Mouse (Mus musculus) intestine, embryonic 16.5 days (tissue): ENCODE results near the gene Cdh23. TPM values are rescaled to one million over a fixed set of nuclear protein-coding genes. Genes with fewer than 3 reads are reported as not detected.
A peak's percentile ranks its signal among the peaks of the same experiment; 100 is the strongest.

ENCODE experiments used
- ATAC-seq: fragments of 200-750 bp; cut with Nextera tagmentation; 2 replicates; pipeline ENCODE4 v1.8.0; 2017; ENCODE audit warnings: moderate TSS enrichment, moderate library complexity
- H3K27ac ChIP-seq: fragments of 300-500 bp; sonication (generic); 2 replicates; pipeline ENCODE4 v1.5.1; 2014; ENCODE audit warnings: mild to moderate bottlenecking, low read length
- H3K27me3 ChIP-seq: fragments of 300-500 bp; sonication (generic); replicated peaks from 2 replicates; pipeline ENCODE4 v1.6.1; 2014; ENCODE audit warnings: low read length, control low read depth, mixed read lengths; ENCODE audit not compliant: control insufficient read depth, insufficient read depth
- H3K36me3 ChIP-seq: fragments of 300-500 bp; sonication (generic); 2 replicates; pipeline ENCODE4 v1.6.1; 2014; ENCODE audit warnings: low read length, control low read depth; ENCODE audit not compliant: control insufficient read depth, insufficient read depth
- H3K4me1 ChIP-seq: fragments of 300-500 bp; sonication (generic); 2 replicates; pipeline ENCODE4 v1.6.1; 2014; ENCODE audit warnings: low read length, control low read depth, mixed read lengths; ENCODE audit not compliant: control insufficient read depth, insufficient read depth
- H3K4me2 ChIP-seq: fragments of 300-500 bp; sonication (generic); 2 replicates; pipeline ENCODE4 v1.6.1; 2014; ENCODE audit warnings: low read depth, low read length, control low read depth
- H3K4me3 ChIP-seq: fragments of 300-500 bp; sonication (generic); 2 replicates; pipeline ENCODE4 v1.5.1; 2014; ENCODE audit warnings: mild to moderate bottlenecking, low read length
- H3K9ac ChIP-seq: fragments of 300-500 bp; sonication (generic); 2 replicates; pipeline ENCODE4 v1.6.1; 2014; ENCODE audit warnings: low read depth, low read length
- H3K9me3 ChIP-seq: fragments of 300-500 bp; sonication (generic); 2 replicates; pipeline ENCODE4 v1.6.1; 2016; ENCODE audit warnings: low read length, control low read depth; ENCODE audit not compliant: control insufficient read depth
- WGBS: fragments of 180-500 bp; shearing (Covaris S2); extraction: QIAGEN DNeasy Blood & Tissue Kit; methylation state at CpG from one replicate; pipeline ENCODE4 v1.1.7; 2014; 5-methylcytosine and 5-hydroxymethylcytosine counted together
- polyA plus RNA-seq: library from polyadenylated mRNA; unstranded; fragments of >200 nt; fragmentation: Nextera tagmentation; extraction: Ambion mirVana; gene quantifications from 2 replicates; pipeline ENCODE4 v1.2.1, GENCODE M21; 2015

The Cdh23 gene
- polyA plus RNA-seq, 1 experiment from 2014 or later: 0.33 TPM

DNA sequence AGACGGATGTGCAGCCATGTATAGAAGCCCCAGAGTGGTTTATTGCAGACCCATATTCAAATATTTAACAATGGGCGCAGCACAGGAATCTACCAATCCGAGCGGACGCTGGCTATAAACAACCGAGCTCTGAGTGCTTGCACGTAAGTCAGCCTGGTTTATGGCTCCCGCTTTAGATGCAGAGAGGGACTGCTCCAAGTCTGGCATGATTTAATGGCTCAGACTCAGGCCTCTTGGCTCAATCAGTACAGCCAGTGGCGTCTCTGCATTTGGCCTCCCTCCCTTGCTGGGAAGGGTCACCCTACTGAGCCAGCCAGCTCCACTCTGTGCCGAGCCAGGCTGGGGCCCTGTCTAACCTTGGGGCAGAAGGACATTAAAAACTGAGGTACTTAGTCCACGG lies 94.1 kb downstream of the Cdh23 start:
- 29% methylated on average over 11 of the region's 11 CpGs for WGBS
- peak; percentile 56; the same call in 1 of the 2 replicates for ATAC-seq
- no peak overlapping the region; the same call in 1 of the 2 replicates for H3K27ac ChIP-seq
- H3K4me1 ChIP-seq: peaks cover 5% of the 10 kb centered on the region
- no peaks in the 10 kb centered on the region for H3K27me3 ChIP-seq
- no peak overlapping the region for H3K9ac ChIP-seq
- no peaks in the 10 kb centered on the region for H3K36me3 ChIP-seq
- H3K9me3 ChIP-seq: no peaks in the 10 kb centered on the region
- H3K4me2 ChIP-seq: peak overlapping the region; percentile 6; the same call in 1 of the 2 replicates
- H3K4me3 ChIP-seq: no peak overlapping the region

DNA sequence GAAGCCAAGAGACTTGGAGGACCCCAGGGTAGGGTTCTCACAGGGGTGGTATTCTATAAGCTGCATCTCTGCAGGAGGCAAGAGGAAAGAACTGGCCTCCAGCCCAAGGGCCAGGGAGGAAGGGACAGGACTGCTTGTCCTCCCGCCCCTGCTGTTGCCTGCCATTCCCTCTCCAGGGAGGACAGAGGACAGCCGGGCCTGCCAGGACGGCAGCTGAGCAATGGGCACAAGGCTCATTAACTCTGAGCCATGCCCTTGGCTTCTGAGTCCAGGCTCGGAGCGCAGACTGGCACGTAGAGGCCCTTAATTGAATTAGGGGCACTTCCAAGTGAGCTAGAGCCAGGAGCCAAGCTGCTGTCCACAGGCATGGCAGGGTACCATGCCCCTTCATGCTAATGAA lies 101.1 kb downstream of the Cdh23 start:
- Histone ChIP-seq H3K4me2 (no peak overlapping the region), H3K27ac (no peak overlapping the region), H3K4me3 (no peak overlapping the region), H3K4me1 (no peaks in the 10 kb centered on the region), H3K36me3 (no peaks in the 10 kb centered on the region), H3K9me3 (no peaks in the 10 kb centered on the region), H3K9ac (no peak overlapping the region), H3K27me3 (no peaks in the 10 kb centered on the region)
- ATAC-seq: no peak
- 82% methylated on average over 6 of the region's 6 CpGs for WGBS

DNA sequence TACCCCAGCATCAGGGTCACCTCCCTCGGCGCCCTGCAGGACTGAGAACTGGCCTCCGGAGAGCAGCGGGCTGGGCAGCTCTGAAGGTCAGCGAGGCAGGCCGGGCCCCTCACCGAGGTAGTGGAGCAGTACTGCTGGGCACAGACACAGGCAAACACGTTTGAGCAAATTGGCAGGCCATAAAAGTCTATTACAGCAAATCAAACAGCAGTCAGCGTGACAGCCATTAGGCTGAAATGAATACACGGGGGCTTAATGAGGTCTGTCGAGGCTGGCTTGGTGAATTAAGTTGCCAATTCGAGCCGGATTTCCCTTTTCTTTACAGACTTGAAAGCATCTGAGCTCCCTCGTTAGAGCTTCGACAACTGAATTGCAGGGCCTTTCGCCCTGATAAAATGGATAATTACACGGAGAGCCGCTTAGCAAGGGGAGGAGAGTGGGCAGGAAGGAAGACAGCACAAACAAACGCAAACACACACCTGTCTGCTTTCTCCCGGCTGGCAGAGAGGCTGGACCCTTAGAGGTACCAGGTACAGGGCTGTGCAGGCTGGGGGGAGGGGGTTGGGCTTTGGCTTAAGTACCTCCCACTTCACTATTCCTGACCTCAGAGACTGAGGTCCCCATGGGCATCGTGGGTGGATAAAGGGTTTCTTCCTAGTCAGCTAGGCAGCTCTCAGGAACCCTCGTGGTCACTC lies 103.3 kb downstream of the Cdh23 start:
- Histone ChIP-seq H3K4me1 (no peaks in the 10 kb centered on the region), H3K4me3 (no peak overlapping the region), H3K9me3 (no peaks in the 10 kb centered on the region), H3K36me3 (no peaks in the 10 kb centered on the region), H3K9ac (no peak overlapping the region), H3K4me2 (peak overlapping the region; percentile 41), H3K27ac (no peak overlapping the region), H3K27me3 (no peaks in the 10 kb centered on the region)
- WGBS: 17% methylated on average over 22 of the region's 22 CpGs
- peak; percentile 44; the same call in 1 of the 2 replicates for ATAC-seq

DNA sequence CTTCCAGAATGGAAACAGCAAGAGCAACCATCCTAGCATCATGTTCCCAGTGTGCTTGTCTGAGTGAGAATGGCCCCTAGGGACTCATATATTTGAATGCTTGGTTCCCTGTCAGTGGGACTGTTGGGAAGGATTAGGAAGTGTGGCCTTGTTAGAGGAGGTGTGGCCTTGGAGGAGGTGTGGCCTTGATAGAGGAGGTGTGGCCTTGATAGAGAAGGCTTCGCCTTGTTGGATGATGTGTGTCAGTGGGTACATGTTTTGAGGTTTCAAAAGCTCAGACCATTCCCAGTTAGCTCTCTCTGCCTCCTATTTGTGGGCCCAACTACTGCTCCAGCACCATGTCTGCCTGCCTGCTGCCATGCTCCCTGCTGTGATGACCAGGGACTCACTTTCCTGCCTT lies 105.0 kb downstream of the Cdh23 start:
- H3K4me2 ChIP-seq: no peak overlapping the region
- H3K9ac ChIP-seq: no peak overlapping the region
- H3K36me3 ChIP-seq: no peaks in the 10 kb centered on the region
- H3K4me3 ChIP-seq: no peak overlapping the region
- H3K27me3 ChIP-seq: no peaks in the 10 kb centered on the region
- no peaks in the 10 kb centered on the region for H3K9me3 ChIP-seq
- H3K27ac ChIP-seq: no peak overlapping the region
- WGBS: 95% methylated on average over 1 of the region's 1 CpGs
- ATAC-seq: no peak
- H3K4me1 ChIP-seq: no peaks in the 10 kb centered on the region

DNA sequence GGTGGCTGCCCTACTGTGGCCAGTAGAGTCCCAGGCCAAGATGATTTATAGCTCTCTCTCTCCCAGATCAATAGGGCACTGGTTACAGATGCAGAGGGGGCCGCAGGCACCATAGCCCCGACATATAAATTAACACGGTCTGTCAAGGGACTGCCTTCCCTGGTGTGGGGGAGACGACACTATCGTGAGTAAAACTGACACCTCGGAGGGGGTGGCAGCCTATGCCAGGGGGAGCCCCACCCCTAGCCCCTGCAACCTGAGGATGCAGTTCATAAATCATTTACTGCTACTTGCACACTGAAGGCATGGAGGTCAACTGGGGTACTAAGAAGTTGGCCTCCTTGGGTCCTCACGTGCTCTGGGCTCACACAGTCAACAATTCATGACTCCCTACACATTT lies 106.0 kb downstream of the Cdh23 start:
- WGBS: 29% methylated on average over 7 of the region's 7 CpGs

DNA sequence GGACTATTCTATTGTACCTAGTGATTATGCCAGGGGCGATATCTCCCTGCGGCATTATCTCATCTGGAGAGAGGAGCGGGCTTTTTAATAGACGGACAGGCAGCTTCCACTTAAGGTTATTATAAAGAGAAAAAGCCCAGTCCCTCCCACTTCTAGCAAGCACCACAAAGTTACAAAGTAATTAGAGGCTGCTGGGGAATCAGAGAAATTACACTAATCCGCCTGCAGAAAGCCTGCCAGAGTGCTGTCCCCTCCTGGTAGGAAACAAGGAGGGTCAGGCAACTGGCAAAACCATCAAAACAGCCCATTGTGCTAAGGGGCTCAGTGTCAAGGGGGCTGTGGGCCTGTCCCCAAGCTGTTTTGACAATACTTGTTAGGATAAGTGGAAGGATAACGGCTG lies 110.6 kb downstream of the Cdh23 start:
- Histone ChIP-seq H3K9me3 (no peaks in the 10 kb centered on the region), H3K4me3 (no peak overlapping the region), H3K27ac (no peak overlapping the region), H3K4me1 (no peaks in the 10 kb centered on the region), H3K27me3 (no peaks in the 10 kb centered on the region), H3K4me2 (no peak overlapping the region), H3K36me3 (no peaks in the 10 kb centered on the region), H3K9ac (no peak overlapping the region)
- 65% methylated on average over 6 of the region's 6 CpGs for WGBS
- ATAC-seq: no peak

More for the DNA sequence above, 106.0 kb downstream of the Cdh23 start:
- no peak overlapping the region for H3K4me2 ChIP-seq
- H3K27me3 ChIP-seq: no peaks in the 10 kb centered on the region
- no peak for ATAC-seq
- no peak overlapping the region for H3K9ac ChIP-seq
- no peak overlapping the region for H3K27ac ChIP-seq
- no peaks in the 10 kb centered on the region for H3K9me3 ChIP-seq
- no peaks in the 10 kb centered on the region for H3K4me1 ChIP-seq
- no peaks in the 10 kb centered on the region for H3K36me3 ChIP-seq
- no peak overlapping the region for H3K4me3 ChIP-seq

DNA sequence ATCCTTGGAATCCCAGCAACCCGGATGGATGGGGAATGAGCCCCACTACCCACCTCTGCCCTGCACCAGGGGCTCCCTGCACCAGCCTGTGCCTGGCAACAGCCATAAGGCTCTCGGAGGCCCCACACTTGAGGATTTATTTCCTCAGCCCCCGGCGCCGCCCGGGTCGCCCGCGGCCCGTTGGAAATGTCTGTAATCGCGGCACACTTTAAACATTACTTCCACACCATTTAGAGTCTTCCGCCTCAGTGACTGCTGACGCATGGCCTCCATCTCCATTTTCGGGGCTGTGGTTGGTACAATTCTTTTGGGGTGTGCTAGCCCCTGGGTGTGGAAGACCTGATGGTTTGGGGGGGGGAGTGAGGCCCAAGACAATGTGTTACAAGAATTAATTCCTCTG lies 113.3 kb downstream of the Cdh23 start:
- Histone ChIP-seq H3K9ac (no peak overlapping the region), H3K4me2 (no peak overlapping the region), H3K27ac (no peak overlapping the region), H3K36me3 (no peaks in the 10 kb centered on the region), H3K27me3 (no peaks in the 10 kb centered on the region), H3K9me3 (no peaks in the 10 kb centered on the region; the same call in 1 of the 2 replicates), H3K4me1 (no peaks in the 10 kb centered on the region), H3K4me3 (no peak overlapping the region)
- WGBS: 58% methylated on average over 15 of the region's 15 CpGs
- no peak for ATAC-seq

DNA sequence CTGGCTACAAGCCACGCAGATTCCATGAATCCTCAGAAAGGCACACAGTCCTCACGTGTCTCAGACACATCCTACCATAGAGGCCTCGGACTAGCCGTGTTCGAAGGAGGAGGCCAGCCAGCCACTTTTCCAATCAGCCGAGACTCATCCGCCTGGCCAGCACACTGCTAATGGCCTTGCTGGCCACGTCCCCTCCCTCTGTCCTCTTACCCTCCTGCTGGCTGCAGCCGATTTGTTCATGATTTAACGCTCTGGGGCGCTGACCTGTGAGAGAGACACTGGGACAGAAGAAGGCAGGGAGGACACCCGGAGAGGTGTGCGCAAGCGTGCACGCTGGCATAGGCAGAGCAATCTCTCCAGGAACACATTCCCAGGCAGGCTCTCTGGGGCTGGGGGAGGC lies 115.6 kb downstream of the Cdh23 start:
- H3K9me3 ChIP-seq: no peaks in the 10 kb centered on the region; the same call in 1 of the 2 replicates

DNA sequence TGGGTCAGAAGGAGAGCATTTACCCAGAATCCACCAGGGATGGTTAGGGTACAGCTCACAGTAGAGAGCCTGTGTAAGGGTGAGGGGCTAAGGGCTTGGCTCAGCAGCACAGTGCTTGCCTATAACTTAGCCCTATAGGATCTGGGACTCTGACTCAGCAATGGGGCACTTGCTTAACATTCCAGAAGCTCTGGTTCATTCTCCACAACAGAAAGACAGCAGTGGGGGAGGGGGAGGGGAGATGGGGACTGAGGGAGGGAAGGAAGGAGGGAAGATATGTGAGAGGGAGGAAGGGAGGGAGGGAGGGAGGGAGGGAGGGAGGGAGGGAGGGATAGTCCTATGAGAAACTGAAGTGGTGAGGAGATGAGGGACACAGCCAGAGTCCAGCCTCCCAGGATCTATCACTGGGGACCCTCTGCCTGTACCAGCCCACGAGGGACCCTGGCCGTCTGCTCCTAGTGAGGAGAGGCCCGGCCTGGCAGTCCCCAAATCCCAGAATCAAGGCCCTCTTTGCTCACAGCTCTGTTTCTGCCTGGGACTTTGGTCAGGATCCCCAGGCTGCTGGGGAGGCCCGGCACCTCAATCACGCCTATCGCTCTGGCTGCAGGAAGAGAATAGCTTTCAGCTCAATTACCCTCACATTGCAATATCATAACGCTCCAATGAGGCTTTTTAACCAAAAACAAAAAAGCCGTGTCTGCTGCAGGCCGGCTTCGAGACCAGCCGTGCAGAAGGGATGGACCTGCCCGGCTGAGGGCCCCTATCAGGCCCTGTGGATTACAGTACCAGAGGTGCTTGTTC lies 117.4 kb downstream of the Cdh23 start:
- H3K9me3 ChIP-seq: no peaks in the 10 kb centered on the region; the same call in 1 of the 2 replicates

More for the DNA sequence above, 115.6 kb downstream of the Cdh23 start:
- Histone ChIP-seq H3K4me2 (no peak overlapping the region), H3K9ac (no peak overlapping the region), H3K27me3 (no peaks in the 10 kb centered on the region), H3K4me1 (peaks cover 6% of the 10 kb centered on the region), H3K4me3 (no peak overlapping the region), H3K36me3 (no peaks in the 10 kb centered on the region), H3K27ac (no peak overlapping the region)
- ATAC-seq: no peak
- WGBS: 81% methylated on average over 15 of the region's 15 CpGs

More for the DNA sequence above, 117.4 kb downstream of the Cdh23 start:
- Histone ChIP-seq H3K4me3 (no peak overlapping the region), H3K36me3 (no peaks in the 10 kb centered on the region), H3K4me2 (no peak overlapping the region), H3K9ac (no peak overlapping the region), H3K27me3 (no peaks in the 10 kb centered on the region), H3K4me1 (peaks cover 6% of the 10 kb centered on the region), H3K27ac (no peak overlapping the region)
- no peak for ATAC-seq
- 83% methylated on average over 12 of the region's 12 CpGs for WGBS
